Mouse (Mus musculus) MEL (cell line): Measurements from ENCODE around the gene Slc25a11. TPM values are rescaled to one million over a fixed set of nuclear protein-coding genes. Genes with fewer than 3 reads are reported as not detected.

Source experiments
- DNase-seq: peaks from one replicate; pipeline ENCODE4 v3.0.0; 2011; ENCODE audit warnings: low read depth, low spot score
- H3K27ac ChIP-seq: 2 replicates; pipeline ENCODE4 v1.5.1; 2012; ENCODE audit warnings: low read depth, mild to moderate bottlenecking, control low read depth, low read length, moderate library complexity; ENCODE audit not compliant: control insufficient read depth
- H3K27me3 ChIP-seq, 2 experiments: fragments of 150-350 bp in 1 of 2; sonication (generic) in 1 of 2; 2 replicates each; pipeline ENCODE4 v1.6.1; 2012; ENCODE audit warnings: low read length in 2 of 2, mild to moderate bottlenecking in 2 of 2, improper control_type of control experiment in 1 of 2, moderate library complexity in 1 of 2; ENCODE audit not compliant: insufficient read depth in 2 of 2, control insufficient read depth in 1 of 2
- H3K36me3 ChIP-seq, 2 experiments: 2 replicates each; pipeline ENCODE4 v1.6.1; 2012 to 2014; ENCODE audit warnings: low read length in 2 of 2, improper control_type of control experiment in 1 of 2, inconsistent platforms in 1 of 2, mild to moderate bottlenecking in 1 of 2; ENCODE audit not compliant: insufficient read depth in 2 of 2, control insufficient read depth in 1 of 2
- H3K4me1 ChIP-seq, 2 experiments: fragments of 150-350 bp in 1 of 2; sonication (generic) in 1 of 2; 2 replicates each; pipeline ENCODE4 v1.6.1; 2012; ENCODE audit warnings: low read length in 2 of 2, improper control_type of control experiment in 1 of 2, mild to moderate bottlenecking in 1 of 2; ENCODE audit not compliant: insufficient read depth in 2 of 2, control insufficient read depth in 1 of 2
- H3K4me3 ChIP-seq, 2 experiments: fragments of 150-350 bp in 1 of 2; sonication (generic) in 1 of 2; 2 replicates each; pipeline ENCODE4 v1.5.1; 2012; ENCODE audit warnings: low read depth in 2 of 2, low read length in 2 of 2, mild to moderate bottlenecking in 2 of 2, moderate library complexity in 2 of 2, control low read depth in 1 of 2, improper control_type of control experiment in 1 of 2; ENCODE audit not compliant: control insufficient read depth in 1 of 2, insufficient read depth in 1 of 2
- H3K79me2 ChIP-seq: 2 replicates; pipeline ENCODE4 v1.6.1; 2012; ENCODE audit warnings: mild to moderate bottlenecking, low read length, moderate library complexity; ENCODE audit not compliant: control insufficient read depth, poor library complexity, insufficient read depth
- H3K9ac ChIP-seq: 2 replicates; pipeline ENCODE4 v1.6.1; 2012; ENCODE audit warnings: low read depth, mild to moderate bottlenecking, control low read depth, low read length, moderate library complexity; ENCODE audit not compliant: control insufficient read depth, poor library complexity, severe bottlenecking
- H3K9me3 ChIP-seq: fragments of 150-350 bp; sonication (generic); replicated peaks from 2 replicates; pipeline ENCODE4 v1.6.1; 2012; ENCODE audit warnings: mild to moderate bottlenecking, low read length, improper control_type of control experiment, moderate library complexity; ENCODE audit not compliant: insufficient read depth
- CHD1 ChIP-seq: IDR thresholded peaks from 2 replicates; pipeline ENCODE4 v1.6.1; 2012; ENCODE audit warnings: low read depth, mild to moderate bottlenecking, inconsistent platforms, low read length, improper control_type of control experiment
- CTCF ChIP-seq, 3 experiments: IDR thresholded peaks in 2 of 3; conservative IDR thresholded peaks in 1 of 3; 2 replicates each; pipeline ENCODE4 v1.5.1; 2011 to 2012; ENCODE audit warnings: low read length in 3 of 3, low read depth in 2 of 3, mild to moderate bottlenecking in 2 of 3, improper control_type of control experiment in 1 of 3, inconsistent platforms in 1 of 3, mixed read lengths in 1 of 3, moderate library complexity in 1 of 3; ENCODE audit not compliant: control insufficient read depth in 1 of 3, insufficient read depth in 1 of 3, poor library complexity in 1 of 3, severe bottlenecking in 1 of 3
- E2F4 ChIP-seq: IDR thresholded peaks from 2 replicates; pipeline ENCODE4 v1.6.1; 2011; ENCODE audit warnings: low read depth, low read length, improper control_type of control experiment, borderline replicate concordance
- EP300 ChIP-seq, 2 experiments: IDR thresholded peaks; 2 replicates each; pipeline ENCODE4 v1.6.1; 2011; ENCODE audit warnings: improper control_type of control experiment in 2 of 2, low read length in 2 of 2, low read depth in 1 of 2, mild to moderate bottlenecking in 1 of 2
- GABPA ChIP-seq: IDR thresholded peaks from 2 replicates; pipeline ENCODE4 v1.6.1; 2012; ENCODE audit warnings: low read depth, mild to moderate bottlenecking, inconsistent platforms, low read length, improper control_type of control experiment, moderate library complexity
- GATA1 ChIP-seq: IDR thresholded peaks from 2 replicates; pipeline ENCODE4 v1.6.1; 2011; ENCODE audit warnings: low read depth, low read length, improper control_type of control experiment
- JUND ChIP-seq: IDR thresholded peaks from 2 replicates; pipeline ENCODE4 v1.6.1; 2011; ENCODE audit warnings: low read depth, mild to moderate bottlenecking, improper control_type of control experiment, low read length
- KAT2A ChIP-seq: conservative IDR thresholded peaks from 2 replicates; pipeline ENCODE4 v1.6.1; 2012; ENCODE audit warnings: low read depth, low read length, improper control_type of control experiment, inconsistent platforms
- MAX ChIP-seq: IDR thresholded peaks from 2 replicates; pipeline ENCODE4 v1.6.1; 2011; ENCODE audit warnings: low read length, improper control_type of control experiment
- MAZ ChIP-seq: IDR thresholded peaks from 2 replicates; pipeline ENCODE4 v1.6.1; 2012; ENCODE audit warnings: low read depth, mild to moderate bottlenecking, inconsistent platforms, low read length, improper control_type of control experiment
- MXI1 ChIP-seq: IDR thresholded peaks from 2 replicates; pipeline ENCODE4 v1.6.1; 2011; ENCODE audit warnings: mild to moderate bottlenecking, low read depth, low read length, improper control_type of control experiment
- MYB ChIP-seq: IDR thresholded peaks from 2 replicates; pipeline ENCODE4 v1.6.1; 2011; ENCODE audit warnings: mild to moderate bottlenecking, low read depth, low read length, improper control_type of control experiment
- MYC ChIP-seq: IDR thresholded peaks from 2 replicates; pipeline ENCODE4 v1.6.1; 2011; ENCODE audit warnings: low read depth, mild to moderate bottlenecking, low read length, improper control_type of control experiment, moderate library complexity
- NELFE ChIP-seq: IDR thresholded peaks from 2 replicates; pipeline ENCODE4 v1.6.1; 2011; ENCODE audit warnings: low read depth, low read length, improper control_type of control experiment
- NRF1 ChIP-seq: IDR thresholded peaks from 2 replicates; pipeline ENCODE4 v1.6.1; 2014; ENCODE audit warnings: low read depth, mild to moderate bottlenecking, inconsistent platforms, low read length, improper control_type of control experiment, moderate library complexity; ENCODE audit not compliant: poor library complexity, insufficient read depth, severe bottlenecking
- POLR2AphosphoS2 ChIP-seq: IDR thresholded peaks from 2 replicates; pipeline ENCODE4 v1.6.1; 2011; ENCODE audit warnings: low read length, improper control_type of control experiment
- POLR2AphosphoS5 ChIP-seq: IDR thresholded peaks from 2 replicates; pipeline ENCODE4 v1.6.1; 2012; ENCODE audit warnings: low read depth, borderline replicate concordance, mild to moderate bottlenecking, inconsistent platforms, low read length, moderate library complexity, mixed read lengths
- RCOR1 ChIP-seq: IDR thresholded peaks from 2 replicates; pipeline ENCODE4 v1.6.1; 2012; ENCODE audit warnings: low read depth, mild to moderate bottlenecking, inconsistent platforms, low read length, improper control_type of control experiment
- SIN3A ChIP-seq: IDR thresholded peaks from 2 replicates; pipeline ENCODE4 v1.6.1; 2012; ENCODE audit warnings: low read length, improper control_type of control experiment, inconsistent platforms
- TAL1 ChIP-seq: IDR thresholded peaks from 2 replicates; pipeline ENCODE4 v1.6.1; 2012; ENCODE audit warnings: mild to moderate bottlenecking, inconsistent platforms, low read length, moderate library complexity, mixed read lengths
- TBP ChIP-seq: IDR thresholded peaks from 2 replicates; pipeline ENCODE4 v1.8.0; 2011; ENCODE audit warnings: low read depth, low read length, improper control_type of control experiment
- TCF12 ChIP-seq: IDR thresholded peaks from 2 replicates; pipeline ENCODE4 v1.6.1; 2014; ENCODE audit warnings: low read depth, mild to moderate bottlenecking, inconsistent platforms, low read length, improper control_type of control experiment, moderate library complexity
- USF1 ChIP-seq: IDR thresholded peaks from 2 replicates; pipeline ENCODE4 v1.6.1; 2014; ENCODE audit warnings: low read depth, mild to moderate bottlenecking, inconsistent platforms, low read length, improper control_type of control experiment, moderate library complexity
- USF2 ChIP-seq, 2 experiments: IDR thresholded peaks; 2 replicates each; pipeline ENCODE4 v1.6.1; 2011 to 2012; ENCODE audit warnings: improper control_type of control experiment in 2 of 2, low read length in 2 of 2, borderline replicate concordance in 1 of 2, inconsistent platforms in 1 of 2, low read depth in 1 of 2, mild to moderate bottlenecking in 1 of 2; ENCODE audit not compliant: insufficient read depth in 1 of 2
- ZMIZ1 ChIP-seq: IDR thresholded peaks from 2 replicates; pipeline ENCODE4 v1.6.1; 2012; ENCODE audit warnings: low read depth, mild to moderate bottlenecking, inconsistent platforms, low read length, improper control_type of control experiment, moderate library complexity
- ZNF384 ChIP-seq: IDR thresholded peaks from 2 replicates; pipeline ENCODE4 v1.6.1; 2012; ENCODE audit warnings: low read depth, mild to moderate bottlenecking, inconsistent platforms, low read length, improper control_type of control experiment
- polyA plus RNA-seq, 2 experiments: library from polyadenylated mRNA; stranded (reverse) in 1 of 2; unstranded in 1 of 2; fragments of >175 nt in 1 of 2; fragments of >200 nt in 1 of 2; gene quantifications; 2 replicates each; pipeline versions ENCODE4 v1.2.1 to v1.2.4; 2012; ENCODE audit warnings: low replicate concordance in 2 of 2, low read depth in 1 of 2; ENCODE audit not compliant: insufficient read length in 2 of 2, insufficient read depth in 1 of 2, missing spikeins in 1 of 2
- total RNA-seq: library from RNA; depleted of rRNA; stranded (reverse); fragments of 300-350 nt; gene quantifications from 2 replicates; pipeline ENCODE4 v1.2.3, GENCODE M21; 2012

The Slc25a11 gene
- total and polyA plus RNA-seq, 3 experiments, result 96.3 to 145 (median 114) TPM

DNA sequence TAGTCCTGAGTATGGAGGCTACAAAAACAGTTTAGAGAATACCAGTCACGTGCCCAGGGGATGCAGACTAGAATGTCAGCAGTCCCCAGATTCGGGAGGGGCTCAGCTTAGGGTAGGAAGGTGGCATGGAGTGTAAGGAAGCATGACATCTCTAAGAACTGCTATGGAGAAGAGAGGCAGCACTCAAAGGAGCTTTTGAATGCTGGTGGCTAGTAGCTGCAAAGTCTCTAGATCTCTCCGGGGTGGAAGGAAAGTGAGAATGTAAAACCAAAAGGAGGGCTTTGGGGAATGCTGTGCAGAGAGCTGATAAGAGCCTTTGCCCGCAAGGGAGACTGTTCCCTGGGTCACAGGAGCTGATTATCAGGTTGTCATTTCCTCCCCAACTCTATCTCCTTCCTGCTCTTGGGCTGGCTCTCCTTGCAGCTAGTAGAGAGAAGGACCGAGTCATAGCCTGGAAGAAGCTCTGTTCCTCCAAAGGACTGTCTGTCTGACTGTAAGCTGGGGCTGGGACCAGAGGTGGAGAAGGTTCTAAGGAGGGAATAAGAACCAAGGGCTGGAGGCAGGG lies 8.5 kb downstream of the Slc25a11 start, which contains the start of gene Gp1ba (continued):
- TF ChIP-seq MYB (no peak), NRF1 (no peak), GABPA (no peak), MAZ (peak; percentile 10; the same call in 1 of the 2 replicates), CTCF (IDR thresholded peaks at IDR 0.05 in 2 of 3, conservative IDR thresholded peaks at IDR 0.05 in 1 of 3; ENCODE audit: control insufficient read depth in 1 of 3, insufficient read depth in 1 of 3, low read depth in 2 of 3, low read length in 3 of 3, poor library complexity in 1 of 3, severe bottlenecking in 1 of 3) (no peak), TAL1 (peak; percentile 97), KAT2A (no peak), USF1 (peak; percentile 91), USF2 (IDR thresholded peaks at IDR 0.05; ENCODE audit: borderline replicate concordance in 1 of 2, insufficient read depth in 1 of 2, low read depth in 1 of 2, low read length in 2 of 2) (0 out of 4 replicates have a peak, but pooled peaks of 1 of the 2 experiments have one; percentile 22)

GRCm38 (mm10) chr11:70638293-70638692 lies 9.0 kb downstream of the Slc25a11 start:
- TF ChIP-seq GATA1, result peak; percentile 88
- peak; percentile 39; the same call in 1 of the 2 replicates for TF ChIP-seq TBP
- TF ChIP-seq CHD1, result 0 out of 2 replicates have a peak, but pooled peaks have one; percentile 28
- TF ChIP-seq EP300 (IDR thresholded peaks at IDR 0.05; ENCODE audit: low read depth in 1 of 2, low read length in 2 of 2), result peak in 1 of 2 experiments; percentile 55; a peak in 2 of 4 replicates
- TF ChIP-seq TCF12, result 0 out of 2 replicates have a peak, but pooled peaks have one; percentile 15
- no peak for TF ChIP-seq JUND
- Histone ChIP-seq H3K4me1 (peaks cover 14 to 47% of the 10 kb centered on the region in 2 experiments), H3K27me3 (no peaks in the 10 kb centered on the region), H3K9me3 (no peaks in the 10 kb centered on the region), H3K36me3 (peaks cover 0 to 41% of the 10 kb centered on the region in 2 experiments; a peak in 2 of 4 replicates), H3K27ac (peak overlapping the region; percentile 96), H3K79me2 (peaks cover 10% of the 10 kb centered on the region; the same call in 1 of the 2 replicates), H3K9ac (peak overlapping the region; percentile 52), H3K4me3 (peak overlapping the region; percentile 4 to 9; a peak in 3 of 4 replicates)
- no peak for DNase-seq

DNA sequence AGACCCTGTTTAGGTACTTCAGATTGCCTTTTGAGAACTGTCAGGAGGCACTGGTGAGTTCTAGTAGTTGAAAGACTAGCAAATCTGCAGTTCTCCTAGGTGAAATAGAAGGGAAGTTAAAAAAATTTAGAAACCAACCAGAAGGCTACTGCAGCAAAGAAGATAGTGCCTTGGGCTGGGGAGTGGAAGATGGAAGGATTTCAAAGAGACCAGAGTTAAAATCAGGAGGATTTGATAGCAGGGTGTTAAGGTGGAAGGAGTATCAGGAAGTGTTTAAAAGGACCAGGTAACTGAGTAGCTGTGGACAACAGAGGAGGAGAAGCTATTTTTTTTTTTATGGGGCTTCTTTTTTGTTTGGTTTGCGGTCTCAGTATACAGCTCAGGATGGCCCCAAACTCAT lies 9.5 kb downstream of the Slc25a11 start:
- H3K4me1 ChIP-seq, result peaks cover 14 to 47% of the 10 kb centered on the region in 2 experiments
- peaks cover 0 to 41% of the 10 kb centered on the region in 2 experiments; a peak in 2 of 4 replicates for H3K36me3 ChIP-seq
- H3K27ac ChIP-seq, result peak overlapping the region; percentile 96
- H3K9me3 ChIP-seq, result no peaks in the 10 kb centered on the region
- H3K9ac ChIP-seq, result peak overlapping the region; percentile 52
- peak; percentile 69 for DNase-seq
- peaks cover 10% of the 10 kb centered on the region; the same call in 1 of the 2 replicates for H3K79me2 ChIP-seq
- H3K27me3 ChIP-seq, result no peaks in the 10 kb centered on the region
- peak overlapping the region in 1 of 2 experiments; percentile 9; a peak in 1 of 4 replicates for H3K4me3 ChIP-seq
- TF ChIP-seq MXI1 (peak; percentile 63), EP300 (IDR thresholded peaks at IDR 0.05; ENCODE audit: low read depth in 1 of 2, low read length in 2 of 2) (peak; percentile 76 to 80), RCOR1 (peak; percentile 81), SIN3A (peak; percentile 49; the same call in 1 of the 2 replicates), USF1 (no peak), TCF12 (peak; percentile 75), ZMIZ1 (0 out of 2 replicates have a peak, but pooled peaks have one; percentile 46), MAX (peak; percentile 48; the same call in 1 of the 2 replicates), JUND (0 out of 2 replicates have a peak, but pooled peaks have one; percentile 41), MYC (0 out of 2 replicates have a peak, but pooled peaks have one; percentile 28), CTCF (IDR thresholded peaks at IDR 0.05 in 2 of 3, conservative IDR thresholded peaks at IDR 0.05 in 1 of 3; ENCODE audit: control insufficient read depth in 1 of 3, insufficient read depth in 1 of 3, low read depth in 2 of 3, low read length in 3 of 3, poor library complexity in 1 of 3, severe bottlenecking in 1 of 3) (no peak), POLR2AphosphoS2 (no peak), MAZ (no peak), E2F4 (0 out of 2 replicates have a peak, but pooled peaks have one; percentile 75), ZNF384 (peak; percentile 85), GATA1 (peak; percentile 72), POLR2AphosphoS5 (no peak), NELFE (peak; percentile 39; the same call in 1 of the 2 replicates)
